Mouse (Mus musculus): ENCODE data around the gene Klf4. TPM values are rescaled to one million over a fixed set of nuclear protein-coding genes. Genes with fewer than 3 reads are reported as not detected.
A peak's percentile ranks its signal among the peaks of the same experiment; 100 is the strongest.

Klf4 gene
- polyA plus RNA-seq, 1 experiment from 2014 or later, result 1.7 TPM

GRCm38 (mm10) chr4:55541654-55542053 is 9.4 kb upstream of the Klf4 start:
- Histone ChIP-seq H3K9me3 (ENCODE audit: control insufficient read depth, low read length) (no peaks in the 10 kb centered on the region), H3K4me2 (ENCODE audit: low read length) (no peak overlapping the region), H3K27ac (ENCODE audit: low read length) (no peak overlapping the region), H3K27me3 (replicated peaks; ENCODE audit: control insufficient read depth, insufficient read depth, low read length) (no peaks in the 10 kb centered on the region), H3K4me1 (replicated peaks; ENCODE audit: control insufficient read depth, insufficient read depth, low read length) (peaks cover 1% of the 10 kb centered on the region; the same call in 1 of the 2 replicates), H3K9ac (replicated peaks; ENCODE audit: low read depth, low read length) (no peak overlapping the region), H3K4me3 (replicated peaks; ENCODE audit: low read length) (no peak overlapping the region), H3K36me3 (ENCODE audit: control insufficient read depth, insufficient read depth) (no peaks in the 10 kb centered on the region)
- ATAC-seq, result no peak
- WGBS, result 62% methylated on average over 4 of the region's 4 CpGs

GRCm38 (mm10) chr4:55541221-55541620 is 9.0 kb upstream of the Klf4 start:
- Histone ChIP-seq H3K9ac (replicated peaks; ENCODE audit: low read depth, low read length) (no peak overlapping the region), H3K4me3 (replicated peaks; ENCODE audit: low read length) (no peak overlapping the region), H3K9me3 (ENCODE audit: control insufficient read depth, low read length) (no peaks in the 10 kb centered on the region), H3K27me3 (replicated peaks; ENCODE audit: control insufficient read depth, insufficient read depth, low read length) (no peaks in the 10 kb centered on the region), H3K27ac (ENCODE audit: low read length) (no peak overlapping the region), H3K4me1 (replicated peaks; ENCODE audit: control insufficient read depth, insufficient read depth, low read length) (no peaks in the 10 kb centered on the region), H3K36me3 (ENCODE audit: control insufficient read depth, insufficient read depth) (no peaks in the 10 kb centered on the region), H3K4me2 (ENCODE audit: low read length) (no peak overlapping the region)
- WGBS, result 80% methylated on average over 4 of the region's 4 CpGs
- ATAC-seq, result no peak

GRCm38 (mm10) chr4:55535012-55535411 is 2.7 kb upstream of the Klf4 start:
- Histone ChIP-seq H3K27ac (ENCODE audit: low read length) (no peak overlapping the region), H3K9ac (replicated peaks; ENCODE audit: low read depth, low read length) (no peak overlapping the region), H3K36me3 (ENCODE audit: control insufficient read depth, insufficient read depth) (no peaks in the 10 kb centered on the region), H3K27me3 (replicated peaks; ENCODE audit: control insufficient read depth, insufficient read depth, low read length) (peaks cover 9% of the 10 kb centered on the region; the same call in 1 of the 2 replicates), H3K9me3 (ENCODE audit: control insufficient read depth, low read length) (no peaks in the 10 kb centered on the region), H3K4me1 (replicated peaks; ENCODE audit: control insufficient read depth, insufficient read depth, low read length) (peaks cover 32% of the 10 kb centered on the region), H3K4me3 (replicated peaks; ENCODE audit: low read length) (no peak overlapping the region), H3K4me2 (ENCODE audit: low read length) (no peak overlapping the region)
- ATAC-seq, result no peak

- Histone ChIP-seq H3K36me3 (ENCODE audit: control insufficient read depth, insufficient read depth) (no peaks in the 10 kb centered on the region), H3K4me1 (replicated peaks; ENCODE audit: control insufficient read depth, insufficient read depth, low read length) (peaks cover 33% of the 10 kb centered on the region), H3K9ac (replicated peaks; ENCODE audit: low read depth, low read length) (no peak overlapping the region), H3K27ac (ENCODE audit: low read length) (no peak overlapping the region), H3K9me3 (ENCODE audit: control insufficient read depth, low read length) (no peaks in the 10 kb centered on the region), H3K4me3 (replicated peaks; ENCODE audit: low read length) (no peak overlapping the region), H3K27me3 (replicated peaks; ENCODE audit: control insufficient read depth, insufficient read depth, low read length) (peaks cover 9% of the 10 kb centered on the region; the same call in 1 of the 2 replicates), H3K4me2 (ENCODE audit: low read length) (no peak overlapping the region)
- no peak for ATAC-seq
- WGBS, result 74% methylated on average over 4 of the region's 4 CpGs
Measured at GRCm38 (mm10) chr4:55534510-55534909, 2.2 kb upstream of the Klf4 start.

GRCm38 (mm10) chr4:55533803-55534254 is 1.6 kb upstream of the Klf4 start:
- Histone ChIP-seq H3K36me3 (ENCODE audit: control insufficient read depth, insufficient read depth) (no peaks in the 10 kb centered on the region), H3K4me3 (replicated peaks; ENCODE audit: low read length) (peak overlapping the region; percentile 72), H3K4me1 (replicated peaks; ENCODE audit: control insufficient read depth, insufficient read depth, low read length) (peaks cover 33% of the 10 kb centered on the region), H3K4me2 (ENCODE audit: low read length) (peak overlapping the region; percentile 93), H3K9ac (replicated peaks; ENCODE audit: low read depth, low read length) (peak overlapping the region; percentile 82), H3K9me3 (ENCODE audit: control insufficient read depth, low read length) (no peaks in the 10 kb centered on the region), H3K27ac (ENCODE audit: low read length) (no peak overlapping the region), H3K27me3 (replicated peaks; ENCODE audit: control insufficient read depth, insufficient read depth, low read length) (peaks cover 9% of the 10 kb centered on the region; the same call in 1 of the 2 replicates)
- WGBS, result 3% methylated on average over 23 of the region's 23 CpGs
- ATAC-seq, result no peak

- Histone ChIP-seq H3K9me3 (ENCODE audit: control insufficient read depth, low read length) (no peaks in the 10 kb centered on the region), H3K4me3 (replicated peaks; ENCODE audit: low read length) (peak overlapping the region; percentile 72), H3K36me3 (ENCODE audit: control insufficient read depth, insufficient read depth) (no peaks in the 10 kb centered on the region), H3K4me2 (ENCODE audit: low read length) (peak overlapping the region; percentile 93), H3K9ac (replicated peaks; ENCODE audit: low read depth, low read length) (peak overlapping the region; percentile 82), H3K27ac (ENCODE audit: low read length) (peak overlapping the region; percentile 86), H3K4me1 (replicated peaks; ENCODE audit: control insufficient read depth, insufficient read depth, low read length) (peaks cover 33% of the 10 kb centered on the region), H3K27me3 (replicated peaks; ENCODE audit: control insufficient read depth, insufficient read depth, low read length) (peaks cover 9% of the 10 kb centered on the region; the same call in 1 of the 2 replicates)
- WGBS, result under 1% methylated on average over 21 of the region's 21 CpGs
- peak; percentile 41; the same call in 1 of the 2 replicates for ATAC-seq
Measured at GRCm38 (mm10) chr4:55533196-55533802, 1.0 kb upstream of the Klf4 start.

GRCm38 (mm10) chr4:55531856-55532406 is 335 bp downstream of the Klf4 start:
- Histone ChIP-seq H3K9ac (replicated peaks; ENCODE audit: low read depth, low read length) (peak overlapping the region; percentile 54), H3K36me3 (ENCODE audit: control insufficient read depth, insufficient read depth) (no peaks in the 10 kb centered on the region), H3K4me1 (replicated peaks; ENCODE audit: control insufficient read depth, insufficient read depth, low read length) (peaks cover 33% of the 10 kb centered on the region), H3K9me3 (ENCODE audit: control insufficient read depth, low read length) (no peaks in the 10 kb centered on the region), H3K4me2 (ENCODE audit: low read length) (peak overlapping the region; percentile 93), H3K27ac (ENCODE audit: low read length) (no peak overlapping the region), H3K4me3 (replicated peaks; ENCODE audit: low read length) (peak overlapping the region; percentile 72), H3K27me3 (replicated peaks; ENCODE audit: control insufficient read depth, insufficient read depth, low read length) (peaks cover 9% of the 10 kb centered on the region; the same call in 1 of the 2 replicates)
- WGBS, result under 1% methylated on average over 31 of the region's 42 CpGs
- ATAC-seq, result no peak

GRCm38 (mm10) chr4:55531096-55531855 is 990 bp downstream of the Klf4 start:
- Histone ChIP-seq H3K27ac (ENCODE audit: low read length) (no peak overlapping the region), H3K36me3 (ENCODE audit: control insufficient read depth, insufficient read depth) (no peaks in the 10 kb centered on the region), H3K4me1 (replicated peaks; ENCODE audit: control insufficient read depth, insufficient read depth, low read length) (peaks cover 33% of the 10 kb centered on the region), H3K27me3 (replicated peaks; ENCODE audit: control insufficient read depth, insufficient read depth, low read length) (peaks cover 9% of the 10 kb centered on the region; the same call in 1 of the 2 replicates), H3K9ac (replicated peaks; ENCODE audit: low read depth, low read length) (peak overlapping the region; percentile 39), H3K4me3 (replicated peaks; ENCODE audit: low read length) (peak overlapping the region; percentile 72), H3K9me3 (ENCODE audit: control insufficient read depth, low read length) (no peaks in the 10 kb centered on the region), H3K4me2 (ENCODE audit: low read length) (peak overlapping the region; percentile 93)
- 1% methylated on average over 51 of the region's 56 CpGs for WGBS
- ATAC-seq, result no peak

- H3K4me1 ChIP-seq (replicated peaks; ENCODE audit: control insufficient read depth, insufficient read depth, low read length), result peaks cover 33% of the 10 kb centered on the region
- peaks cover 9% of the 10 kb centered on the region; the same call in 1 of the 2 replicates for H3K27me3 ChIP-seq (replicated peaks; ENCODE audit: control insufficient read depth, insufficient read depth, low read length)
- H3K9me3 ChIP-seq (ENCODE audit: control insufficient read depth, low read length), result no peaks in the 10 kb centered on the region
- under 1% methylated on average over 20 of the region's 20 CpGs for WGBS
- peak overlapping the region; percentile 93 for H3K4me2 ChIP-seq (ENCODE audit: low read length)
- H3K9ac ChIP-seq (replicated peaks; ENCODE audit: low read depth, low read length), result peak overlapping the region; percentile 39
- no peaks in the 10 kb centered on the region for H3K36me3 ChIP-seq (ENCODE audit: control insufficient read depth, insufficient read depth)
- no peak overlapping the region for H3K27ac ChIP-seq (ENCODE audit: low read length)
- no peak for ATAC-seq
- peak overlapping the region; percentile 72 for H3K4me3 ChIP-seq (replicated peaks; ENCODE audit: low read length)
Measured at GRCm38 (mm10) chr4:55530731-55531095, 1.6 kb downstream of the Klf4 start.

Measured in forebrain, embryonic 16.5 days (tissue).